Mouse (Mus musculus): Measurements from ENCODE around the gene Rhoc.
"Not testable (repeated sequence)": the region's sequence is repeated elsewhere in the genome, so short reads cannot be mapped to it uniquely, and the experiment has no call there.

Rhoc gene

DNA sequence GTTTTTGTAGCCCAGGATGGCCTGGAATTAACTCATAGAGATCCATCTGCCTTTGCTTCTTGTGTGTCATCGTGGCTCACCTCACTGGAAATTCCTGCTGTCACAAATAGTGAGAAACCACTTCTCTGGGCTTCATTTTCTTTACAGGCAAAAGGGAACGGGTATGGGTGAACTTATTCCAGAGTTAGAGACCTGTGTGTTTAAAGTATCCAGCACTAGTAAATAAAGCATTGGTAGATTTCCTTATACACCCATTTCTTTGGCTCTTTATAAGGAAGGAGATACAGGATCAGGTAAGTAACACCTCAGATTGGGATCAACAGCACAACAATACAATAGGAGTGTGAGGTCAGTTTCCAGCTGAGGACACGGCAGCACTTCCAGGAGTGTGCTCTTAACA, at the start of gene Rhoc:
Gene Rhoc (plus strand): TSS at position 301 of the 400 bp plus-strand sequence.
- DNase-seq (ENCODE audit: low spot score), result no peak

GRCm38 (mm10) chr3:104741954-104742353, 46.2 kb upstream of the Rhoc start:
- DNase-seq (ENCODE audit: low spot score), result no peak

DNA sequence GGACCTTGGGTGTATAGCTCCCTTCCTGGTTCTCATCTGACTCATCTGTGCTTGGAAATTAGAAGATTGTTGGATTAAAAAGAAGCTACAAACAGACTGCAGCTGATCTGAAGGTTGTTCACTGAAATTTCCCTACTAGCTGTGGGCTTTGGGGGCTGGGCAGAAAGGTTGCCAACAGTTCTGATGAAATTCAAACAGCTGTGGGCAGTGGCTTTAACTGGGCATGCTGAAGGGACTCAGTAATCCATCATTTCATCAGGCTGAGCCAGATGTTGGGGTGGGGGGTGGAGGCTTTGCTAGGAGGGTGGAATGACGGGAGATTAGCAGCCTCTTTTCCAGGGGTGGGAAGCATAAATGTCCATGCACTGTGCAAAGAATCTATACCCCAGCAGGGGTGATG, 45.0 kb upstream of the Rhoc start:
- no peak for DNase-seq (ENCODE audit: low spot score)

DNA sequence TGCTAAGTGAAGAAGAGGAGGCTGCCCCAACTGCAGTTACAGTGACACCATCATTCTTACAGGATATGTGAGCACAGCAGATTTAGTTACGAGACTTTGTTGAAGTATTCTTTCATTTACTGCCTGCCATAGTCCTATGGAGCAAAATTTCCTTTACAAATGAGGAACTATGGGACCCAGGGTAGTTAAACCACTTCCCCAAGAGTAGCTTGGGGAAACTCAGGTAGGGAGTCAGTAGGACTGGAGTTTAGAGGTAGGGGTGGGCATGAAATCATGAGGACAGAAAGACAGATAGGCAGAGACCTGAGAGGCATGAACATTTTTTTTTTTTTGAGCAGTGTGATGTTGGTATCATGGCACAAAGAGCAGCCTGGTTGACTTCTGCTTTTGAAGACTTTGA, 44.3 kb upstream of the Rhoc start:
- DNase-seq (ENCODE audit: low spot score), result no peak

- DNase-seq (ENCODE audit: low spot score), result peak; percentile 18
Measured at GRCm38 (mm10) chr3:104752845-104753244, 35.3 kb upstream of the Rhoc start.

- peak; percentile 71 for DNase-seq (ENCODE audit: low spot score)
Measured at GRCm38 (mm10) chr3:104758406-104758805, 29.8 kb upstream of the Rhoc start.

DNA sequence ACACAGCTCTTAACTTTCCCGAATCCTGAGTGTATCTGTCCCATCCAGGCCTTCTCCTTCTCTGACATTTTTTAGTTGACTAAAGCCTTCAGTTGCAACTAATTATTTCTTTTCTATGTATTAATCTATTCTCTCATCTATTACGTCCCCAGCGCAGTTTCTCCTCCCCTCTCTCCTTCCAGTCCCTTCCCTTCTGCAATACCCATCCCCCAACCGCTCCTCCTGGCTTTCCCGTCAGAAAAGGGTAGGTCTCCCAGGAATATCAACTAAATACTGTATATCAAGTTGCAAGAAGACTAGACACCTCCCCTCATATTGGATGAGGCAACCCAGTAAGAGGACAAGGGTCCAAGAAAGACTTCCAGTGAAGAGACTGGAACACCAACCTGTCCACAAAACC, 29.3 kb upstream of the Rhoc start:
- DNase-seq (ENCODE audit: low spot score), result no peak

DNA sequence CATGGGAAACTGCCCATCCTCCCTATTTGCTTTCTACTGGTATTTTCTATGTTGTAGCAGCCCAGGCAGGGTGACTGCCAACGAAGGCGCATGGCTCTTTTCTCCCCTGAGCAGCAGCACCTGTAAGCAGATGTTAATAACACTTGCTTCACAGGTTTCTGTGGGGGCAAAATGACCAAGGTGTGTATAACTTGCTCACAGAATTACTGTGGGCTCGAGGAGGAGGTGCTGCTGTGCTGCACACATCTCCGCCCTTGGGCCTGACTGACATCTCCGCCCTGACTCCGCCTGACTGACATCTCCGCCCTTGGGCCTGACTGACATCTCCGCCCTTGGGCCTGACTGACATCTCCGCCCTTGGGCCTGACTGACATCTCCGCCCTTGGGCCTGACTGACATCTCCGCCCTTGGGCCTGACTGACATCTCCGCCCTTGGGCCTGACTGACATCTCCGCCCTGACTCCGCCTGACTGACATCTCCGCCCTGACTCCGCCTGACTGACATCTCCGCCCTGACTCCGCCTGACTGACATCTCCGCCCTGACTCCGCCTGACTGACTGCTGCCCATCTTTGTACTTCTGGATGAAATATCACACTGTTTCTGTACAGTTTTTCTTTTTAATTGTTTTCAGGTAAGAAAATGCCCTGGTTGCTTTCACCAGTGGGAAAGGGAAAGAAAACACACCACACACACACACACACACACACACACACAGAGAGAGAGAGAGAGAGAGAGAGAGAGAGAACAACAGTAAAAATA, 25.9 kb upstream of the Rhoc start:
- DNase-seq (ENCODE audit: low spot score), result not testable (repeated sequence)

- no peak for DNase-seq (ENCODE audit: low spot score)
Measured at GRCm38 (mm10) chr3:104765021-104765420, 23.2 kb upstream of the Rhoc start.

DNA sequence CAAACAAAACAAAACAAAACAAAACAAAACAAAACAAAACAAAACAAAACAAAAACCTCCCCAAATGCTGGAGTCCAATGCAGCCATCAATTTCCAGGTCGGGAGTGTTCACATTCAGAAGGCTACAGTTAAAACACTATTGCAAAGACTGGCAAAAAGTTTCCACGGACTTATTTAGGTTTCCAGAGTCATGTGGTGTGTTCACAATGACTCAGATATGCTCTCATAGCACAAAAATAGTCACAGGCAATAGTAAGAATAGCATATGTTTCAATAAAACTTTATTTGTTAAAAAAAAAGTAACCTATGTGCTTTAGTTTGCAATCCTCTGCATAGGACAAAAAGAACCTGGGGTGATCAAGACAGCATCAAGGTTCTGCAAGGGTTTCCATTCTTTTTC, 21.0 kb upstream of the Rhoc start:
- DNase-seq (ENCODE audit: low spot score), result no peak

- DNase-seq (ENCODE audit: low spot score), result no peak
Measured at GRCm38 (mm10) chr3:104767716-104768115, 20.5 kb upstream of the Rhoc start.

GRCm38 (mm10) chr3:104769135-104769534, 19.0 kb upstream of the Rhoc start:
- DNase-seq (ENCODE audit: low spot score), result no peak

DNA sequence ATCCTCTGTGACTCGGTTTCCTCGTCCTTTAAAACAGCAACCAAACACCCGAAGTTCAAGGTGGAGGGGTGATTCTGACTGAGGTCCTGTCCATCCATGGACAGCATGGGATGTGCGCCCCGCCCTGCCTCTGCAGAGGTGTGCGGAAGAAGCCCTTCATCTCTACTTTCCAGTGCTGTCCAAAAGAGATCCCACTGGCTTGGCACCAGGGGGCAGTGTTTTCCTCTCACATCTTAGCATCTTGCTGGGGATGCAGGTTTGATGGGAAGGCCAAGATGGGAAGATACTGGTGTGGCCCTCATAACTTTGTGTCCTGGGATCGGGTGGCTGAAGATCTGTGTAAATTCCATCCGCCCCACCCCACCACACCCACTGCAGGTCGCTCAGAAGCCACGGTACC, 18.1 kb upstream of the Rhoc start:
- peak; percentile 48 for DNase-seq (ENCODE audit: low spot score)

DNA sequence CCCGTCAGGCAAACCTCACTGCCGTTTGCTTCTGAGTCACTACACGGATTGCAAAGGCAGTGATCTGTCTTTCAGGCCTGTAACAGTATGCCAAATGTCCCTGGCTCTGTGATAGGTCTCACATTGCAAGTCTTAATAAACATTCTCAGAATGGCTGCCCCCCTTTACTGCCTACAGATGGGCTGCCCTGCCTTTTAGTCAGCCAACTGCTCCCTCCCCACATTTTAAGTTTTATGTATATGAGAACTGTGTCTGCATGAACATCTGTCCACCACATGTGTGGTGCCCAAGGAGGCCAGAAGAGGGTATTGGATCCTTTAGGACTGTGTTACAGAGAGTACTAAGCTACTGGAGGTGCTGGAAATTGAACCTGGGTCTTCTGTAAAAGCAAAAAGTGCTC, 17.3 kb upstream of the Rhoc start:
- DNase-seq (ENCODE audit: low spot score), result no peak

GRCm38 (mm10) chr3:104771460-104771859, 16.7 kb upstream of the Rhoc start:
- DNase-seq (ENCODE audit: low spot score), result no peak

GRCm38 (mm10) chr3:104773301-104773700, 14.9 kb upstream of the Rhoc start:
- DNase-seq (ENCODE audit: low spot score), result no peak

DNA sequence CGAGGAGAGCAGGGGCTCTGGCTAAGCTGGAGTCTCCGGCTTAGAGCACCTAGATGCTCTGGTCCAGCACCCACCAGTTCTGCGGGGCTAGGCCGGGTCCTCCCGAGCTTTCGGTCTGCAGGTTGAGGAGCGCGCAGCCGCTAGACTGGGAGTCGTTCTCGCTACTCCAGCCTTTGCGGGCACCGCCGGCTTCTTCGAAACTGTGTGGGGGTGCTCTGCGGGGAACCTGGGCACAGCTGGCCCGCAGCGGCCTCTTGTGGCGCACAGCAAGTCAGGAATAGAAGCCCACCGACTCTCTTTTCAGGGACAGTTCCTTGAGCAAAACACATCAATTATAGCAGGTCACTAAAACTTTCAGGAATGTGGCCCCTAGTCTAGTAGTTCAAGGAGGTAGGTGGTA, 10.8 kb upstream of the Rhoc start:
- DNase-seq (ENCODE audit: low spot score), result no peak

DNA sequence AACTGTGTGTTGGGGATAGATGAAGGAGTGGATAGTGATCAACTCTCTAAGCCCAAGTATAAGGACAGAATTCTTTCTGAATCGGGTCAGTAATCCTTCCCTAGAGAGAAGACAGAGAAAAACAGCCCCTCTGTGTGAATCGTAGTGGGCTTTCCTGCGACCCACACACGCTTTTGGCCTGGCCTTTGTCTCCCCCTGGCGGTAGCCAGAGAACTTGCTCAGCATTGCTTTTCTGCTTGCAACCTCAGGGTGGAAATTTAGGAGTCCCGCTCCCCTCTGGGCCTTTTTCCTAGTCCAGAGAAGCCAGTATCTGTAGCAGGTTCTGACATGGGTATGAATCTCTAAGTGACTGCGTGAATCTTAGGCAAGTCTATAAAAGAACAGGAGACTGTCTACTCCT, 8.2 kb upstream of the Rhoc start:
- DNase-seq (ENCODE audit: low spot score), result peak; percentile 63

- peak; percentile 69 for DNase-seq (ENCODE audit: low spot score)
Measured at GRCm38 (mm10) chr3:104780561-104781420, 7.4 kb upstream of the Rhoc start, which contains the start of gene Ppm1j. TSS of gene Ppm1j (plus strand) at chr3:104781056.

GRCm38 (mm10) chr3:104781471-104781903, 6.7 kb upstream of the Rhoc start, which contains the start of gene Fam19a3:
TSS of gene Fam19a3 (minus strand) at chr3:104781840.
- DNase-seq (ENCODE audit: low spot score), result no peak

- no peak for DNase-seq (ENCODE audit: low spot score)
Measured at GRCm38 (mm10) chr3:104782061-104782681, 6.0 kb upstream of the Rhoc start.

DNA sequence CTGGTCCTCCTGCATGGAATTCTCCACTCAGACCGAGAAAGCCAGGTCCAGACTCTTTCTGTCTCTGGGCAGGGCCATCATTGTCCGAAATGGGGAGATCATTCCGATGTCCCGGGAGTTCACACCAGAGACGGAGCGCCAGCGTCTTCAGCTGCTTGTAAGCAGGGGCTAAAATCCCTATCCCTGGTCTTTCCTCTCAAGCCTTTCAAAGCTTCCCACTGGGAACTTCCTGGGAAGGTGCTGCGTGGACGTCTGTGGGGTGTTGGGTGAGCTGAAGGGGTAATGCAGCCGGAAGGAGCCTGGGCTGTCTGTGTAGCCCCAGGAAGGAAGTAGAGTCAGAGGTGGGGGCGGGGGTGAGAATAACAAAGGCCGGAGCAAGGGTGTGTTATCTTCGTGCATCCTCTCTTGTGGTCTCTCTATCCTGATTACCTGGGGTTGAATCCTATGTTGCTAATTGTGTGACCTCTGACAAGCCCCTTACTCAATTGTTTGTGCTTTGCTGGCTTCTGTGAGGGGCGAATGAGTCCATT, 4.1 kb upstream of the Rhoc start:
- DNase-seq (ENCODE audit: low spot score), result no peak
